Mouse (Mus musculus) A20 (cell line): ENCODE measurements around the gene Nodal.
A peak's percentile ranks its signal among the peaks of the same experiment; 100 is the strongest.

Source experiments
- DNase-seq: peaks from one replicate; pipeline ENCODE4 v3.0.0-alpha.2; 2011; ENCODE audit warnings: low read depth, low spot score

Nodal gene

DNA sequence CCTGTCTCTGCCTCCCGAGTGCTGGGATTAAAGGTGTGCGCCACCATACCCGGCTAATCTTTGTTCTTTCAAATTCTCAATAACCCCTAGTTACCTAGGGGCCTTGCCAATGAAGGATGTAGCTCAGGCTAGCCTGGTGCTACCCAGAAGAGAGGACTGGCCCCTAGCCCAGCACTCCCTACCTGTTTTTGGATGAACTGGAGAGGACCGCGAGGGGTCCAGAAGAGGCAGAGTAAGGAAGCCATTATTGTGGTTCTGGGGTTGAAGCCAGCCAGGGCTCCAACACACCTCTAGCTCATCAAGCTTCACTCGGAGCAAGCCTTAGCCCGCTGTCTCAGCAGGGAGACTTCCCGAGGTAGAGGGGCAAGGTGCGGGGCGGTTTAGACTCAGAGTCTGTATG is at the start of gene Nodal:
Gene Nodal, plus strand, starts transcription at position 301 of the 400 bp plus-strand sequence.
- no peak for DNase-seq

DNA sequence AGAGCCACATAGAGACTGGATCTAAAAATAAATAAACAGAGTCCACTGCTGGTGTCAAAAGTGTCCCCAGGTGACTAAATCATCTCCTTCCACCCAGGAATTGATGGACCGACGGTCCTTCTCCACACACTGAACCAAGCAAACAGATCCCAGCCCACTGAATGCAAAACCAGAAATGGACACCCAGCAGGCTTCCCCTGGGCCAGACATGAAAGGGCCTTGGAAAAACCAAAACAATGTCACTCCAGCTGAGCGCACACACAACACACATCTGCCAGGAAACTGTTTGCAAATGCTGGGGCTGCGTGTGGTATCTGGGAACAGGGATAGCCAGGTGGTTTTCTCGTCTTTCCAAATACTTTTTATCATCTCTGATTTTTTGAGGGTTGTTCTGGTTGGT is 48.0 kb upstream of the Nodal start:
- DNase-seq, result no peak

- no peak for DNase-seq
Observed at GRCm38 (mm10) chr10:61370273-61370979, 47.3 kb upstream of the Nodal start.

DNA sequence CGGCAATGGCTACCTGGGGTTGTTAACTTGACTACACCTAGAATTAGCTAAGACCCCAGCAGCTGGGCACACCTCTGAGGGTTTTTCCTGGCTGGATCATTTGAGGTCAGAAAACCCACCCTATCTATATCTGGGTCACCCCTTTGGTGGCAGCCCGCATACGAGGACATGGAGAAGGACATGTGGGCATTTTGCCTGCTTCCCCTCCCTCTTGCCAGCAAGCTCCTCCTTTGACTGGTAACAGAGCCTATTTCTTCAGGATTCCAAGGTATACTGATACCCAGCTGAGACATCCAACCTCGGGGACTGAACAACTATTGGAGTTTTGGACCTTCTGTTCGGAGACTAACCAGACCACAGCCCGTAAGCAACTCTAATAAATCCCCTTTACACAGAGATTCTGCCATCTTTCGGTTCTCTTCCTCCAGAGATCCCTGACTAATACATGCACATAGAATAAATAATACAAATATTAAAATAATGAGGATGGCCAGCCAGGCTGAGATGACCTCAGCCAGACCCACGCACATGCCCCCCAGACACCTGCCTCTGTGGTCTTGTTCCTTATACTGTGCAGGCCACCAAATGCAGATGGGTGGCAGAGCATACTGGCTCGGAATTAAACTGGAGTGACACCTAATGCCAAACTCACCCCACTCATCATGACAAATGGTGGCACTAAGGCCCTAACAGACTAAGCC is 45.7 kb upstream of the Nodal start:
- DNase-seq, result no peak

DNA sequence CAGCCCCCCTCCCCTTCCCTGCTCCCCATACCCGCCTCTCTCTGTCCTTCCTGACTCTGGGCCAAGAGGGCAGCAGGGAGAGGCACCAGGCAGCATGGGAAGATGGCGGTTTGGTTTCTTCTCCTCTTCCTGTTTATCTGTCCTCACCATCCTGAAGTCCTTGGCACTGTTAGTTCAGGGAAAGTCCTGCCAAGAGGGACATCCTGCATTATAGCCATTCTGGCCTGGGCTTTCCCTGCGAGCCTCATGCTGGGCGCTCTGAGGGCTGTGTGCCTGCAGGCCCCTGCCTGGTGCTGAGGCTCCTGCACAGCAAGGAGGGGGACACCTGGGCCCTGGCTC is 45.2 kb upstream of the Nodal start:
- no peak for DNase-seq

GRCm38 (mm10) chr10:61374076-61374475 is 43.7 kb upstream of the Nodal start:
- no peak for DNase-seq

DNA sequence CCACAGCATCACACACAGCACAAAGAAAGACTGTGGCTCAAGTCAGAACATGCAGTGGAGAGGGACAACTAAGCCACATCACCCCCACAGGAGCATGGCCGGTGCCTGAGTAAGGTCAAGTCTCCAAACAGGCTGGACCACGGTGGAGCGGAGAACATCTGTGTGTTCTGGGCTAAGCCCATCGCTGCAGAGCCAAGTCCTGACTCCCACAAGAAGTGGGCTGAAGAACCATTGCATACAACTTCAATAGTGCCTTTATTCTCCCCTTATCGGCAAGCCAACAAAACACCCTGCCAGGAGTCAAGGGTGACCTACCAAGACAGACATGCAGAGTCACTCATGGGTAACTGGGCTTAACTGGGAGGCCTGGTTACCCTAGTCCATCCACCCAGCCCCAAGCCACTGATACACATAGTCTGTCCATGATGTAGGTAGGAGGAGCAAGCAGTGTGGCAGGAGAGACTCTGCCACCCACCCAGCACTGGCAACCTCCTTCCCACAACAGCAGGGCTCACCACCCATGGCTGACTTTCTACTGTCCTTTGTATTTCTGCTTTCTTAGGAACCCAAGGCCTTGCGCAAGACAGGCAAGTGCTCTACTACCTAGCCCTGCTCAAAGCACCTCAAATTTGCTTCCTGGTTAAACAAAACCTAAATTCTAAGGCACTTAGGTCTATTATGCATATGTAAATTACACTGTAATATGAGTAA is 42.8 kb upstream of the Nodal start:
- DNase-seq, result peak; percentile 19

- no peak for DNase-seq
Observed at GRCm38 (mm10) chr10:61378050-61378449, 39.7 kb upstream of the Nodal start.

DNA sequence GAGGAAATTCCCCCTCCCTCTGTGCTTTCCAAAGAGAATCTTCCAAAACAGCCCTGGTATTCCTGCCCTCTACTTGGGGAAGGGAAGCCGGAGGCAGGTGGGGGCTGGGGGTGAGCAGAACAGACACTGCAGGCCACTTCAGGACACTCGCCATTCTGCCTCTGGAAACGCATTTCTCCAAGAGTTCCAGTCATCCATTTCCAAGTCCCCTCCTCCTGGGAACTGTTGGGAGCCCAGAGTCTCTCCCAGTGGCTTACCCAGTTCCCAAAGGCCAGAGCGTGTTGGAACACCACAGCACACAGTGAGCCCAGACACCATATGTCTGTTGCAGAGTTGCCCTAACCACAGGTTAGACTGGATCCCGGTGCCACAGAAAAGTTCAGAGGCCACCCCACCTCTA is 39.1 kb upstream of the Nodal start:
- DNase-seq, result no peak

DNA sequence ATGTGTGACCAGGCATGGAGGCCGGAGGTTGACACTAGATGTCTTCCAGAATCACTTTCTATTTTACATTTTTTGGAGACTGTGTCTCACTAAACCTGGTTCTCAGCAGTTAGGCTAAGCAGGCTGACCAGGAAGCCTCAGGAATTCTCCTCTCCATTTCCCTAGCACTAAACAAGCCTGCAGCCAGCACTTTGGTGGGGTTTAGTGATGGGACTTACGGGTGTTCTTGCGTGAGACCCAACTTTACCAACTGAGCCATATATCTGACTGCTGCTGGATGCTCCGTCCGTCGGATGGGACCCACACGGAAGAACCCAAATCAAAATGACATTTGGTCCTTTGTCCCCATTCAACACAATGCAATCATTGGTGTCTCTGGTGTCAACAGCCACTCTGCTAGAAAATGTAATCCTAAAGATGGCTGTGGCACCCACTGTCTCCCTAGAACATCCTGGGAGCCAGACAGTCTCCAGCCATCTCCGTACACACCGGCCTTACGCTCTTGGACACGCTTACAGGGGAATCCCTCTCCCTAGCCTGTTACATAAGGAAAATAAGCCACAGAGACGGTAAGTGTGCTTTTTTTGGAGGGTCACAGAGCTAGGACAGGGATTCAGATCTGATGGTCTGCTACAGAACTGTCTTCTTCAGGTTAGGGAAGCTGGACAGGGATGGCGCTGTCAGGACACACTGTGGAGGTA is 38.3 kb upstream of the Nodal start:
- DNase-seq, result no peak

- DNase-seq, result no peak
Observed at GRCm38 (mm10) chr10:61380186-61380585, 37.6 kb upstream of the Nodal start.

- DNase-seq, result no peak
Observed at GRCm38 (mm10) chr10:61381823-61382222, 35.9 kb upstream of the Nodal start.

GRCm38 (mm10) chr10:61382281-61382731 is 35.5 kb upstream of the Nodal start:
- DNase-seq, result no peak

- DNase-seq, result peak; percentile 53
Observed at GRCm38 (mm10) chr10:61383021-61383714, 34.6 kb upstream of the Nodal start, which contains the start of gene Pald1. Gene Pald1, minus strand, starts transcription at chr10:61383530.

DNA sequence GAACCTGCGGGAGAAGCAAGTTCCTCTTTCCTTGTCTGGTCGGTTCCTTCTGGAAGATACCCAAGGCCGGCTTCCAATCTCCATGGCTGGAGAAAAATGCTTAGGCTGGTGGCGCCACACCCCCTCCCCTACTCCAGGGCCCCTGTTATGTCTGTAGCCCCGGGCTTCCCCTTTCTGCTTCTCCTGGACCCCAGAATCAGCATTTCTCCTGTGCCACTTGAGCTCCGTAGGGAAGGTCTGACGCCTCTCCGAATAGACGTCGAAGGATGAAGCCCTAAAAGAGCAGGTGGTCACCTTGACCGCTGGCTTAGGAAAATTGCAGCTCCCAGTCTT is 34.1 kb upstream of the Nodal start:
- DNase-seq, result no peak

DNA sequence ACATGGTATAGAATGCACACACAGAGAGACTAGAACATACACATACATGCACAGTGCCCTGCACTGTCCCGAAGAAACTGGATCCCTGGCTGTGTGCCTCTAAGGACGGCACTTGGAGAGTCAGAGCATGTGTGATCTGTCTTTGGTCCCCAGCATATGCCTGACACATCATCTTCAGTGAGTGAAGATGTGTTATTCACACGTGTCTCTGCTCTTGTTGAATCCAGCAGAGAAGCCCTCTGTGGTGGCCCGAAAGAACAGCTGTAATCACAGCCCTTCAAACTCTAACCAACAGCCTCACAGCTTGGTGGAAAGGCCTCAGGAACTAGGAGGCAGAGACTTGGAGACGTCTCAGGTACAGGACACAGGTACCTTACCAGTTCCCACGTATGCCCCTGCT is 32.6 kb upstream of the Nodal start:
- no peak for DNase-seq

- DNase-seq, result no peak
Observed at GRCm38 (mm10) chr10:61386284-61386683, 31.5 kb upstream of the Nodal start.

DNA sequence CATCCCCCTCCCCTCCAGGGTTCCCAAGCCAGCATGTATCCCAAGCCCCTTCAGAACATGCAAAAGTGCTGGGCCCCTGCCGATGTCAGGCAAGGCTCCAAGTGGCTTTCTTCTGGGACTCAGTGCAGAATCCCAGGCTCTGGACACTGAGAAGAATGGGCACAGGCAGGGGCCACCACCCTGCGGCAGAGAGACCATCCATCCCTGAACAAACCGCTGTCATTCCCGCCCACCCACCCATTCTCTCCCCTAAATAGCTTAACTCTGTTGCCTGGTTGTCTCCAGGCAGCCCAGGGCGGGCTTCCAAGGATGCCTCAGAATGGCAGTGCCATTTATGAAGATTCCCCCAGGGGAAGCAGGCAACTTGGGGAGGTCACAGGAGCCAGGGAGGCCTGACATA is 28.8 kb upstream of the Nodal start:
- DNase-seq, result no peak

GRCm38 (mm10) chr10:61390148-61390547 is 27.6 kb upstream of the Nodal start:
- DNase-seq, result no peak

- DNase-seq, result no peak
Observed at GRCm38 (mm10) chr10:61392584-61392983, 25.2 kb upstream of the Nodal start.

GRCm38 (mm10) chr10:61394476-61395136 is 23.2 kb upstream of the Nodal start:
- no peak for DNase-seq
